Mouse (Mus musculus): ENCODE results near the gene Wwp2. TPM values are rescaled to one million over a fixed set of nuclear protein-coding genes. Genes with fewer than 3 reads are reported as not detected.

The Wwp2 gene
- total RNA-seq (2015; ENCODE audit: low replicate concordance) (114 and 130 TPM in 2 replicates), total RNA-seq (2017; ENCODE audit: low replicate concordance) (192 and 196 TPM in 2 replicates)

DNA sequence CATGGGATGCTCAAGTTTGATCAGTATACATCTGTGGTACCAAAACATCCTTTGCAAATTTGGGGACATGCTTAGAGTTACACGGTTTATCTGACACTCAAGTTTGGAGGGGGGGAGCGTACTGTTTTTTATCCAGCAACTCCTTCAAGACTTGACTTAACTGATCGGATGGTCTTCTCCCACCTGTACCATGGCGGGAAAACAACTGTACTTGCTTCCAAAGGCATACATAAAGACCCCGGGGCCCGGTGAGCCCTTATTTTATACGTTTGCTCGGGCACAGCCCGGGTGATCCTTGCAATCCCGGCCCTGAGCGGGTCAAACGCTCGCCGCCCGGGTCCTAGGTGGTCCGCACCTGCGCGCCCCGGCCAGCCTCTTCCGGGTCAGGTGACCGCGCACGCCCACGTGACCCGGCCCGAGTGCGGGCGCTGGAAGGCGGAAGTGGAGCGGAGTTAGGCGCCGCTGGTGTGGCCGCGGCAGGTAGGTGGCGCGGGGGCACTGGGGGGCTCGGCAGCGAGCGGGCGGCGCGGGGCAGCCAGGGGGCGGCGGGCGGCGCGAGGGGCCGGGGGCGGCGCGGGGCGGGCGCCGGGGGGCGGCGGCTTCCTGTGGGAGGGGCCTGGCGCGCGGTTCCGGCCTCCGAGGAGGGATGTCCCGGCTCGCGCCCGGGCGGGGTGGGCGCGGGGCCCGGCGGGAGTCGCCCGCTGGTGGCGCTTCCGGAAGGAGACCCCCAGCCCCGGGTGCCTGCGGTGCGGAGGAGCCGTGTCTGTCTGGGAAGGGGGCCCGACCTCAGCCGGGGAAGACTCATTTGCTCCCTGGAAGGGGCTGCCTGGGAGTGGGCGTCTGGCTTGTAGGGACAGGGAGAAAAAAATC is at the start of gene Wwp2:
Wwp2 (plus strand) TSS at position 404 of the 870 bp plus-strand sequence.
- ATAC-seq (replicated peaks; ENCODE audit: low FRiP score, poor library complexity, severe bottlenecking): peak; percentile 67

DNA sequence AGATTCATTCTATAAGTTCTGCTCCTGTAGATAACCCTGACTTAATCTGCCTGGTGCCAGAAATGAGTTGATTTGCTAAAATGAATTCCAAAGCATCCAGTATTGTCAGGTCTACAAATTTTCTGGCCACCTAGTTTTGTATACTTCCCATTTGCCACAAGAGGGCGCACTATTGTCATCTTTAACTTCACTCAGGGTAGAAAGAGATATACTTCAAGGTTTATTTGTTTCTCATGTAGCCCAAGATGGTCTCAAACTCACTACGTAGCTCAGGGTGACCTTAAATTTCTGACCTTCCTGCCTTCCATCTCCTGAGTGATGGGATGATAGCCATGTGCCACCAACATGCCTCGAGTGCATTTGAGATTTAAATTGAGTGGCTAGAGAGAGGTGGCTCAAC is 49.5 kb upstream of the Wwp2 start:
- peak; percentile 76 for ATAC-seq (replicated peaks; ENCODE audit: low FRiP score, poor library complexity, severe bottlenecking)

DNA sequence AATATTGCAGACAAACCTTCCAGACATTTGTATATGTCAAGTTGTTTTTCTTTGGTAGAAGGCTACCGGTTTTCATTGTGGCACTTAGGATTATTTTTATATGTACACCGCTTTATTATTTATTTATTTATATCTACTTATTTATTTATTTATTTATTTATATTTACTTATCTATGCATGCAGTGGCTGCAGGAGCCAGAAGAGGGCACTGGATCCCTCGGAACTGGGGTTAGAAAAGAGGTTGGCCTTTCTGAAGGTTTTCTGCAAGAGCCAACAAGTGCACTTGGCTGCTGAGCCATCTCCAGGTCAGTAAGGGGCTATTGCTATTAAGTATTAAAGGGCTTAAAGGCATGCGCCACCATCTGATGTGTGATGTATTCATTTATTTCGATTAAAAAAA is 48.3 kb upstream of the Wwp2 start:
- ATAC-seq (replicated peaks; ENCODE audit: low FRiP score, poor library complexity, severe bottlenecking): no peak

DNA sequence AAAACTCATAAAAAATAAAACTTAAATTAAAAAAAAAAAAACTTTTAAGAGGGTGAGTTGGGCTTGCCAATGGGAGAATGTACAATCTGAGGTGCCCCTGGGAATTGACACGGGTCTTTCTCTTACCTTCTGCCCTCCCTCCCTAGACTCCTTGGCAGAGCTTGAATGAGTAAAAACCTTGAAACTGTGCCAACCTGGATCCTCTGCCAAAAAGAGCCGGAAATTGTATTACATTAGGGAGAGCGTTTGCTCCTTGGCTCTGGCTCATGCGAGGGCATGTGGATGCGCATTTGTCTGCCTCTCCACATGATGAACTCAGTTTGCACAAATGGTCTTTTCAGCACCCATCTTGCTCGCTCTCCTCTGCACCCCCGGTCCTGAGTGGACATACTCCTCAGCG is 46.6 kb upstream of the Wwp2 start:
- ATAC-seq (replicated peaks; ENCODE audit: low FRiP score, poor library complexity, severe bottlenecking): no peak

DNA sequence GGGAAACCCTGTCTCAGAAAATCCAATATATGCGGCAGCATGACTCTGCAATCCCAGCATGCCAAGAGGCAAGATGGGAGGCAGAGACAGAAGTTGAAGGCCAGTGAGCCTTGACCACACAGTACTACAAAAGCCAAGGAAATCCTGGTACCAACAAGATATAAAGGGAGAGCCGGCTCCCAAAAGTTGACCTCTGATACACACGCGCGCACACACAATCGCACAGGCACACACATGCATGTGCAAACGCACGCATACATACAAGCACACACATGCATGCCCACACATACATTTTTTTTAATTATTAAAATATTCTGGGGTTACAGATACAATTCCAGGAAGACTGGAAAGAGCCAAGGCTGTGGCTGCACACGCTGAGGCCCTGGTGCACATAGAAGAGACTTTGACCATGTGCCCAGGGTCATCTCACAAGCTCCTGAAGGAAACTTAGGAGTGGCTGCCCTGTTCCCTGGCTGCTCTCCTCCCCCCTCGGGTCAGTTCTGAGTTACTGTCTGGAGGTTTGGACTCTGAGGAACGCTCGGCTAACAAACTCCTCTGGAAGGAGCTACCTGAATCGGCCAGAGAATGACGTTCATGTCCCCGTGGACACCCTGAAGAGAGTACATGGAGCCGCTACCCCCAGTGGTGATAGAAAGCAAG is 45.6 kb upstream of the Wwp2 start:
- no peak for ATAC-seq (replicated peaks; ENCODE audit: low FRiP score, poor library complexity, severe bottlenecking)

DNA sequence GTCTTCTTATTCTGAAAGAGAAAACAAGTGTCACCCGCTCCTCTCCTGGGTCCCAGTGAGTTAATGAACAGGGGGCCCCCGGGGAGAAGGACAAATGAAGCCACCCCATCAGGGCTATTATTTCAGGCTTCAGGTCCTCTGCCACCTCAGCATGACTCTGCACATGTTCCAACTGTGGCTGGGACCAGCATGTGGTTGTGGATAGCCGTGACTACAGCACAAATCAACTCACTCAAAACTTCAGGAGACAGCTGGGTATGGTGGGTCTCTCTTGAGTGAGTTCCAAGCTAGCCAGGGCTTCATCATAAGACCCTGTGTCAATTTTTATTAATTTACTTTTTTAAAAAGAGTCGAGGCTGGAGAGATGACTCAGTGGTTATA is 45.0 kb upstream of the Wwp2 start:
- ATAC-seq (replicated peaks; ENCODE audit: low FRiP score, poor library complexity, severe bottlenecking): no peak

DNA sequence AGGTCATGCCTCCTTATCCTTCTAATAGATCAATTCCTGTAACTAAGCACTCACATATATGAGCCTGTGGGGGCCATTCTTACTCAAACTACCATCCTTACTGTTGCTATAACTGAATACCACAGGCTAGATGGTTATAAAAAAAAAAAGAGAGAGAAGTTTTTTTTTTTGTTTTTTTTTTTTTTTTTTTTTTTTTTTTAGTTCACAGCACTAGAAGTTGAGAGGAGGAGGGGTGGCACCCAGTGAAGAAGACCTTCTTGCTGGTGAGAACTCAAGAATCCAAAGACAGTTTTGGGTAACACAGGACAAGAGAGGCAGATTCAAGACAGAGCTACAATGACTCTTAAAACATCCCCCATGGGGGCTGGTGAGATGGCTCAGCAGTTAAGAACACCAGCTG is 40.8 kb upstream of the Wwp2 start:
- ATAC-seq (replicated peaks; ENCODE audit: low FRiP score, poor library complexity, severe bottlenecking): no peak

DNA sequence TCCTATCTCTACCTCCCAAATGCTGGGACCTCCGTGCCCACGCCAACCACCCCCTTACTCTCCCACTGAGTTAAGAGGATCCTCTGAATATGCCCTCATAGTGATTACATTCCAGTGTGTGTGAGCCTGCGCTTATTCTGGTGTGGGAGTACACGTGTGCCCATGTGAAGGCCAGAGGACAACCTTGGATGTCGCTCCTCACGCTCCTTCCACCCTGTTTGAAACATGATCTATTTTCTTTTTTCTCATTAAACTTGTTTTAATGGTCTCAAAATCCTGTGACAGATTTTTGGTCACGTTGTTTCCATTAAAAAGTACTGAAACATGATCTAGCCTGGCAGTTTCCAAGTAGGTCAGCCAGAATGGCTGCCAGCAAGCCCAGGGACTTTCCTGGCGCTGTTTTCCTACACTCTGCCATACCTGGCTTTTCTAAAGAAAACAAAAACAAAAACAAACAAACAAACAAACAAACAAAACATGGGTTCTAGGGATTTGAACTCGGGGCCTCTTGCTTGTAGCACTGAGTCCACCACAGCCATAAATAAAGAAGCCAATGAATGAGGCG is 40.0 kb upstream of the Wwp2 start:
- no peak for ATAC-seq (replicated peaks; ENCODE audit: low FRiP score, poor library complexity, severe bottlenecking)

DNA sequence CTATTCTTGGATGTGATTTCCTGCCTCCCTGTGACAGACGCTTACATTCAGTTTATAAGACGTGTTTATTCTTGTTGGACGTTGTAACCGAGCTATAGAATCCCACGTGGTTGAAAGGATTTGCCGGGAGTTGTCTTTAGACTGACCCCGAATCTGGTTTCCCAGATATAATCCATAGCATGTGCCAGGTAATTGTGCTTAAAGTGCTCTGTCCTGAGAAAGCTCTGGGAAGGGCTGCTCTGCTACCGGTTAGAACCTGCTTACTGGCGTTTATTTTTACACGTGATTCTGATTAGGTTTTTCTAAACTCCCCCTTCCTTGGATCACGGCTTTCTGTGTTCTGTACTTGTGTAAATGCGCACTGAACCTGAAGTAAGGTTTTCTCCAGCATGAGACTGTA is 38.5 kb upstream of the Wwp2 start:
- no peak for ATAC-seq (replicated peaks; ENCODE audit: low FRiP score, poor library complexity, severe bottlenecking)

DNA sequence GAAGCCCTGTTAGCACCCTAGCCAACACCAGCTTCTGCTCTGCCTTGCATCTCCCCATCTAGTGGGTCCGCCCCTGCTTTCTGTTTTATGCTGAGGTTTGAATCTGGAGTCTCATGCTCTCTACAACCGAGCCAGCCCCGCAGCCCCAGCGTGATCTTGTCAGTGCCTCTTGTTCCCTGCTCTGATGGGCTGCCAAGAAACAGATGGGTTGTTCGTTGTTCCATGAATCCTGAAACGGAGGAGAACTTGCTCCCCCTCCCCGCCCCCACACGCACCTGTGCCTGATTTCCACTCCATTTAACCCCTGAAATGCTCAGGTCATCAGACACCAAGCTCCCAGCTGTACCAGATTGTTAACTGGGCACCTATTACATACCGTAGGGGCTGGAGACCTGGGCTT is 36.7 kb upstream of the Wwp2 start:
- ATAC-seq (replicated peaks; ENCODE audit: low FRiP score, poor library complexity, severe bottlenecking): no peak

DNA sequence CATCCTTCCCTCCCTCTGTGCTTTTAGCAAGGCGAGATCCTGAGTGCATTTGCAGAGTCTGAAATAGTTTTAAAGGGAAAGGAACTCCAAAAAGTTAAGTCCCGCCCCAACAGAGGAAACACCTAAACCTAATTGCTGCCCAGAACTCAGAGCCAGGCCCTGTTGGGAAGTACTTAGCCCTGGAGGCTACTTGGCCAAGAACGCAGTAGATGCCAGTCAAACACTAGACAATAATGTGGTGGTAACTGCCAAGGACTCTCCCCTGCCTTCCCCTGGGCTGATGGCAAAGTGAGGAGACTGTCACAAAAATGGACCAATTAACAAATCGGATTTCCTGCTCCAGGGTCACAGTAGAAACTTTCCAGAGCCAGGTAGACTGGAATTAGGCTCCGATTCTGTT is 34.3 kb upstream of the Wwp2 start:
- ATAC-seq (replicated peaks; ENCODE audit: low FRiP score, poor library complexity, severe bottlenecking): no peak

DNA sequence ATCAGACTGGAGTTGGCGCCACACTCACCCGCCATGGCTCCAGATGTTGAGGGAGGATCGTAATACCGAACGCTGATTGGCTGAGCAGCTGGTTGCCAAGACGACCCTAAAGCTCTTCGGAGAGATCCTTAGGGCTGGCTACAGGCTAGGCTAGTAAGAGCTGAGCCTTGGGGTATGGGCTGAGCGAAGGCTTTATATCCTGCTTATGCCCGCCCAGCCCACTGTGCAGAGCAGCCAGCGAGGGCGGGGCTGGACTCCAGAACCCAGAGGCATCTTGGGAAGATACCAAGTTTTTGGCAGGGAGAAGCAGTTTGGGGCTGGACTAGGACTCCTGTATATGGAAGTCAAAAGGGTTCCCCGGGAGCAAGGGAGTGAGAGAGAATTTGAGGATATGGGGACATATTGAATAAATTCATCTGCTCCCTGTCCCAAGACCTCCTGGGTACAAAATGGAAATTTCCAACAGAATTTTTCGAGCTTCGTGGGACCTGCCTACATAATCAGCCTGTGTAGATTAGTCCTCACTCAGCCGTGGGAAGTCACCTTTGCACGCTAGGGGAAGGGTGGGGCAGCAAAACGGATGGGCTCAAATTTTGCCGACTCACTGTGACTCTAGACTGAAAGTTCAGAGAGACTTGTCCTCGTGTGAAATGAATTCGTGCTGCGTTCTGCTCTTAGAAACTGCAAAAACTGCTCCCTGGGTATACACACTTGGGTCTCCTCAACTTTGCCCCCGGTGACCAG is 33.0 kb upstream of the Wwp2 start, which contains the start of gene Nqo1:
Nqo1 (minus strand) TSS at position 169 of the 744 bp plus-strand sequence.
- peak; percentile 90 for ATAC-seq (replicated peaks; ENCODE audit: low FRiP score, poor library complexity, severe bottlenecking)

DNA sequence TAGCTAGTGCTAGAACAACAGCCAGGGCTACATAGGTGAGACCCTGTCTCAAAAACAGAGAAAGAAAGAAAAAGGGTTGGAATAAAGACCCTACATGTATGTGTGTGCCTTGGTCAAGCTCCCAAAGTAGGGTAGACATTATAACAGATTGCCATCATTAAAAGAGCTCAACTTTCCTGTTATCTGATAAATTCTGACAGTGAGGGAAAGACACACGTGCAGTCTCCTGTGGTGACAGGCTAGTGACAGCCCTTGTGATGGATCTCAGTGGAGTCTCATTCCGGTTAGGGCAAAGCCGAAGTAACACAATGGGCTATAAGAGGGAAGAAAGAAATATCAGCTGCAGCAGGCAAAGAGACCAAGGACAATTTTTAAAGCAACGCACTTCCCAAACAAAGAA is 32.1 kb upstream of the Wwp2 start:
- no peak for ATAC-seq (replicated peaks; ENCODE audit: low FRiP score, poor library complexity, severe bottlenecking)

DNA sequence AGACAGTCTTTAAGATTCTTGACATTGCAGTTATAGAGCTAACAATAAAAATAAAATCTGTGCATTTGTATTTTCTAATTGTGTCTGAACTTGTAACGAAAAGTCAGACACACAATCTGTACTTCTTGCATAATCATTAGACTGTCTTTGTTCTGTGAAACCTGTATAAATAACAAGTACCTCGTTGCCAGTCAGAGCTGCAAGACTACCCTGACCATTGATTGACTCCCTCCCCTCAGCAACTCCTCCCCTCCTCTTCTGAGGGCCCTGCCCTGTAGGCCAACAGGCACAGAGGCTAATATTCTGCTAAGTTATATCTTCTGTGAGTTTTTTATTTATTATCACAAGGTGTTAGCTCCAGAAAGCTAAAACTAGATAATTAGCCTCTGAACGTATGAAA is 30.2 kb upstream of the Wwp2 start:
- ATAC-seq (replicated peaks; ENCODE audit: low FRiP score, poor library complexity, severe bottlenecking): no peak

DNA sequence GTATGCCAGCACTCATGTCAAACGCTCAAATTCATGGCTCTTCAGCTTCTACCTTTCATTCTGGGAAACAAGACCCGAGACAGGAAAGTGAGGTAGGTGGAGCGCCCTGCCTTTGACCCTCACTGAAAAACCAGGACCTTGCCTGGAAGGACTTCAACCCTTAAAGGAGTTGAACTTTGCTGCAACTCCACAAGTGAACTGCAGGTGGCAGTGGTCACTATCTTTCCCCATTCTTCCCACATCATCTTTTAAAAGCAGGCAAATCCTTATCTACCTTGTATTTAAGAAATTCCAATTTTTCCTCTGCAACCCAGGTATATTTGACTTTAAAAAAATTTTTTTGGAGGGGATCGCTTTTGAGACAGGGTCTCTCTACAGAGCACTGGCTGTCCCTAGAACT is 24.8 kb upstream of the Wwp2 start:
- ATAC-seq (replicated peaks; ENCODE audit: low FRiP score, poor library complexity, severe bottlenecking): peak; percentile 86

DNA sequence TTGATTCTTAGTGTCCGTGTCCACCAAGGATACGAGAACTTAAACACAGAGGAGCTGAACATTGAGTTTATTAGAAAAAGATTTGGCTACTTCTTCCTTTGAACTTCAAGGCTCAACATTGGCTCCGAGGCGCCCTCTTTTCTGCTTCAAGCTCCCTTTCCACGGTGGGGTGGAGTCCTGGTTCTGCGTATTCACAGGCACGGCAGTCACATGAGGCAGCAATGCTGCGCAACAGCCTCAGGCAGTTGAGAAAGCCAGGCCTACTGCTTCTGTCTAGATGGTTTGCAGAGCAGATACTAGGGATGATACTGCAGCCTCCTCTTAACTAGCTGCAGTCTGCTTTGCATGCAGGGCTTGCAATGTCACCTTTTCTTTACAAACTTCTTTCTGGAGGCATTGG is 23.6 kb upstream of the Wwp2 start:
- no peak for ATAC-seq (replicated peaks; ENCODE audit: low FRiP score, poor library complexity, severe bottlenecking)

DNA sequence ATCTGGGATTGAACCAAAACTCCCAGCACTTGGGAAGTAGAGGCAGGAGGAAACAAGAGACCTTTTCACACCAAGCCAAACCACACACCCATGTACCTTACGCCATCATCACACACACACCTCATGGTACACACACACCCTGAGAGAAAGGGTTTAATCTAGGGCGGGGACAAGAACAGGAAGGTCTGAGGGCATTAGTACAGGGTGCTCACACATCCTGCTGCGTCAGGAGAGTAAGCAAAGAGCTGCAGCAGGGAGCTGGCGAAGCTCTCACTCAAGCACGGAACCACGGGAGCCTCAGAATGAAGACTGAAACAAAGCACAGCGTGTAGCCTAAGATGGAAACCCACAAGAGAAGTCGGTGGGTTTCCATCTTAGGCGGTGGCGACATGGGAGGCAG is 22.3 kb upstream of the Wwp2 start:
- ATAC-seq (replicated peaks; ENCODE audit: low FRiP score, poor library complexity, severe bottlenecking): no peak

DNA sequence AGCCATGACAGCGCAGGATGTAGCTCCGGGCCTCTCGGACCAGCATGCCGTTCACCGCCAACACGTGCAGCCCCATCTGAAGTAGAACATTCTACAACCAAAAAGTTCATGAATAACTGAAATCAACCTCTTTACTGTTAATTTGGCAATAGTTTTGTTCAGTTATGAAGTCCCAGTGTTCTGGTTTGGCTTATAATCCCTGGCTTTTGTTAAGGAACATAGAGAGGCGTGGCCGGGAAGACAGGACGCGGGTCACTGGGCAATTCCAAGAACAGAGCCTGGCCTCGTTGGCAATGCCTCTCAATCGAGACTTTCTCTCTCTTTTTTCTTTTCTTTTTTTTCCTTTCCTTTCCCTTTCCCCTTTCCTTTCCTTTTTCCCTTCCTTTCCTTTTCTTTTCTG is 19.2 kb upstream of the Wwp2 start:
- ATAC-seq (replicated peaks; ENCODE audit: low FRiP score, poor library complexity, severe bottlenecking): no peak

DNA sequence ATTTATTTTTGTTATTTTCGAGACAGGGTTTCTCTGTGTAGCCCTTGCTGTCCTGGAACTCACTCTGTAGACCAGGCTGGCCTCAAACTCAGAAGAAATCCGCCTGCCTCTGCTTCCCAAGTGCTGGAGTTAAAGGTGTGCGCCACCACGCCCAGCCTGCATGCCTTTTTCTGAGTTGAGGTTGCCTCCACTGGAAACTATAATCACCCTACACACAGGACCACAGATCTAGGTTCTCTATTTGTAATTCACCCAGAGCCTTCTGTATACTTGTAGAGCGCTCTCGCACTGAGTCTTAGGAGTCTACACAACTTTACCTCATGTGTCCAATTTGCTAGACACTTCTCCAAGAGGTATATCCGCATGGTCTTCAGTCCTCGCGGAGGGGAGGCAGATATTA is 12.0 kb upstream of the Wwp2 start:
- peak; percentile 26 for ATAC-seq (replicated peaks; ENCODE audit: low FRiP score, poor library complexity, severe bottlenecking)

DNA sequence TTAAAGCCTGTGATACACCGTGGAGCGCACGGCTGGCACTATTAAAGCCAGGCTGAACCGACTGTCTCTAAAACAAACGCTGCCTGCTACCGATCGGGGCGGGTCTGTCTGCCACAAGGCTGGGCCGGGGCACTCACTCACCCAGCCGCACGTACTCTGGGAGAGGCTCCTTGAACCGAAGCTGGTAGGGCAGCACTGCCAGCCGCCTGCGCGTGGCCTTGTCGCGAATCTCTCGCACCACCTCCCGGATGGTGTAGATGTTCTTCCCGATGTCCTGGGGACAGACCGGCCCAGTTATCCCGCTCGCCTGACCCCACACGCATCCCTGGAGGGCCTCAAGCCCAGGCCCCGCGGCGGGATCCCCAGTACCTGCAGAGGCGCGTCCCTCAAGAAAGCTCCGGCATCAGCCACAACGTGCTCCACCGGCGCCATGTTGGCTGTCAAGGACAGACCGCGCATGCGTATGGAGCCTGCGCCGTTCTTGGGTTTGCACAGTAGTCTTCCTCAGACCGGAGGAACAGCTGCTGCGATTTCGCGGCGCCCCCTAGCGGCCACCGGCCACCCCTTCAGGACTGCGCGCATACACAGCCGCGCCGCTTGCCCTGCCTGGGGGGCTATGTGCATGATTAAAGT is 11.5 kb upstream of the Wwp2 start, which contains the start of gene Nob1:
Nob1 (minus strand) TSS at position 455 of the 633 bp plus-strand sequence.
- ATAC-seq (replicated peaks; ENCODE audit: low FRiP score, poor library complexity, severe bottlenecking): peak; percentile 98
